Mouse (Mus musculus) hindbrain, embryonic 13.5 days (tissue): ENCODE data around the gene Zfp523. TPM values are rescaled to one million over a fixed set of nuclear protein-coding genes. Genes with fewer than 3 reads are reported as not detected.

Experiments
- ATAC-seq: fragments of 200-750 bp; cut with Nextera tagmentation; 2 replicates; pipeline ENCODE4 v1.8.0; 2017; ENCODE audit warnings: moderate TSS enrichment; ENCODE audit not compliant: low FRiP score
- H3K27ac ChIP-seq: fragments of 300-500 bp; sonication (generic); 2 replicates; pipeline ENCODE4 v1.5.1; 2015; ENCODE audit warnings: inconsistent platforms, mild to moderate bottlenecking, moderate library complexity
- H3K27me3 ChIP-seq: fragments of 300-500 bp; sonication (generic); 2 replicates; pipeline ENCODE4 v1.6.1; 2015; ENCODE audit warnings: mild to moderate bottlenecking, inconsistent platforms
- H3K36me3 ChIP-seq: fragments of 300-500 bp; sonication (generic); 2 replicates; pipeline ENCODE4 v1.6.1; 2015; ENCODE audit warnings: mild to moderate bottlenecking, inconsistent platforms
- H3K4me1 ChIP-seq: fragments of 300-500 bp; sonication (generic); replicated peaks from 2 replicates; pipeline ENCODE4 v1.6.1; 2015; ENCODE audit warnings: inconsistent platforms
- H3K4me2 ChIP-seq: fragments of 300-500 bp; sonication (generic); 2 replicates; pipeline ENCODE4 v1.6.1; 2015; ENCODE audit warnings: inconsistent platforms, mild to moderate bottlenecking, moderate library complexity
- H3K4me3 ChIP-seq: fragments of 300-500 bp; sonication (generic); 2 replicates; pipeline ENCODE4 v1.5.1; 2015; ENCODE audit warnings: mild to moderate bottlenecking, inconsistent platforms
- H3K9ac ChIP-seq: fragments of 300-500 bp; sonication (generic); 2 replicates; pipeline ENCODE4 v1.6.1; 2015; ENCODE audit warnings: mild to moderate bottlenecking, inconsistent platforms
- H3K9me3 ChIP-seq: fragments of 300-500 bp; sonication (generic); 2 replicates; pipeline ENCODE4 v1.6.1; 2016; ENCODE audit warnings: inconsistent platforms
- whole genome bisulfite sequencing: fragments of 180-500 bp; shearing (Covaris S2); methylation state at CpG from one replicate; pipeline ENCODE4 v1.1.7; 2015; 5-methylcytosine and 5-hydroxymethylcytosine counted together
- polyA plus RNA-seq: library from polyadenylated mRNA; unstranded; fragments of >200 nt; fragmentation: Nextera tagmentation; extraction: Ambion mirVana; gene quantifications from 2 replicates; pipeline ENCODE4 v1.2.1, GENCODE M21; 2015

Zfp523 gene
- polyA plus RNA-seq, 1 experiment from 2014 or later, result 40.2 TPM

DNA sequence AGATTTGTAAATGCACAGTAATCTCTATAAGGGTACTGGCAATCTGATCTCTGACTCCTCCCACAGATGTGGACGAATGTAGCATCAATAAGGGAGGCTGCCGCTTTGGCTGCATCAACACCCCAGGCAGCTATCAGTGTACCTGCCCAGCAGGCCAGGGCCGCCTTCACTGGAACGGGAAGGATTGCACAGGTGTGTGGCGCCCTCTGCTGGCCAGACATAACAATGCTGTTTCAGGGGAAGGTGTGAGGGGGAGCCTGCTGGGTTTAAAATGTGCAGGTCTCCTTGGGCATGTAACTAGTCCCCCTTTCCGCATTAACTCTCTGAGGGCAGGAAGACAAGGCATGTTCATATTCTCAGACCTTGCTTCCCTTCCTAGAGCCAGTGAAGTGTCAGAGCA is 13.3 kb upstream of the Zfp523 start:
- H3K27me3 ChIP-seq, result no peaks in the 10 kb centered on the region
- no peak overlapping the region for H3K4me2 ChIP-seq
- H3K9me3 ChIP-seq, result no peaks in the 10 kb centered on the region
- H3K4me1 ChIP-seq, result peaks cover 26% of the 10 kb centered on the region
- H3K9ac ChIP-seq, result no peak overlapping the region
- H3K27ac ChIP-seq, result no peak overlapping the region
- H3K36me3 ChIP-seq, result peaks cover 80% of the 10 kb centered on the region
- WGBS, result 7% methylated on average over 6 of the region's 6 CpGs
- ATAC-seq, result no peak
- H3K4me3 ChIP-seq, result no peak overlapping the region

DNA sequence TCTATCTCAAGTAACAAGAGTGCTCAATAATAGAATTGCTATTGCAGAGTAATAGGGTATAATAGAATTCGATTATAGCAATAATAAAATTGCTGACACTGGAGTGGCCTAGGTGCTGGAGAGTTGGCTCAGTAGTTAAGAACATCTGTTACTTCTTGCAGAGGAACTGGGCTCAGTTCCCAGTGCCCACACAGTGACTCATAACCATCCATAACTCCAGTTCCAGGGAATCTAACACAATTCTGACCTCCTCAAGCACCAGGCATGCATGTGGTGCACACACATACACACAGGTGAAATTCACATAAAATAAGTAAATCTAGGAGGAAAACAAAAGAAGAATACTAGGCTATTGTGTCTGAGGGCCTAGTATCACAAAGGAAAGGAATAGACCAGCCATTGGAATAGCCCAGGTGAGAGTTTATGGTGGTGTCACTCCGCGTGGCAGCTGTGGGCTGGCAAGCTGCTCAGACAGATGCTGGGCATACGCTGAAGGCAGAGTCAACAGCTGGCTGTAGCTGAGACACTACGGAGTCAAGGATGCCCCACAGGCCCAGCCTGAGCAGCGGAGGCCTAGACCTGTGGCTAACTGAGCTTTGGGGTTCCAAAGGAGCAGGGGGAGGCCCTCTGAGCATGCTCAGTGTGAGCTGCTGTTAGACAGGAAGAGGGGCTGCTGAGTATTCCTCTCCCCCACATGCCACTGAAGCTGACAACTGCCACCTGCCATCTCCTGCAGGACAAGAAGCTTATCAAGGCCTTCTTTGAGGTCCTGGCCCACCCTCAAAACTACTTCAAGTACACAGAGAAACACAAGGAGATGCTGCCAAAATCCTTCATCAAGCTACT is 6.2 kb upstream of the Zfp523 start:
- no peak overlapping the region for H3K4me2 ChIP-seq
- no peak overlapping the region for H3K4me3 ChIP-seq
- H3K9ac ChIP-seq, result no peak overlapping the region; the same call in 1 of the 2 replicates
- peaks cover 59% of the 10 kb centered on the region for H3K36me3 ChIP-seq
- WGBS, result 88% methylated on average over 6 of the region's 6 CpGs
- no peak for ATAC-seq
- no peaks in the 10 kb centered on the region for H3K9me3 ChIP-seq
- no peaks in the 10 kb centered on the region for H3K27me3 ChIP-seq
- H3K4me1 ChIP-seq, result peaks cover 27% of the 10 kb centered on the region
- H3K27ac ChIP-seq, result no peak overlapping the region

DNA sequence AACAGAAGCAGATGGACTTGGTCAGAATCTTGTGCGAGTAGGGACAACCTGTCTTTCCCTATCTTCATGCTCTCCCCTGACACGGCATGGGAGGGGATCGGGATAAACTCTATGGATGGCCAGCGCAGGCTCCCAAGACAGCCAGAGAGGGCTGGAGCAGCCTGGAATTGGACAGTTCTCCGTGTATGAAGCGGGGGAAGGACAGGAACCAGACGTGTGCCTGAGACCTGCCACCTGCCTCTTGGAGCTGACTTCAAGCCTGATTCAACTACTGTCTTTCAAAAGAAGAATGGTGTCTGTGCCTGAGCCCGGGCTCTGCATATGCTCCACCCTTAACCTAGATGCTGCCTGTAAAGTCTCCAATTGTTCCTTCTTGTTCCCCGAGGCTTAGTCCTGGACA is 4.2 kb upstream of the Zfp523 start:
- no peak overlapping the region for H3K4me2 ChIP-seq
- H3K4me1 ChIP-seq, result peaks cover 38% of the 10 kb centered on the region
- 77% methylated on average over 9 of the region's 9 CpGs for WGBS
- no peak for ATAC-seq
- no peaks in the 10 kb centered on the region for H3K27me3 ChIP-seq
- H3K4me3 ChIP-seq, result no peak overlapping the region
- H3K9me3 ChIP-seq, result no peaks in the 10 kb centered on the region
- H3K27ac ChIP-seq, result 0 out of 2 replicates have a peak overlapping the region, but pooled peaks have one; percentile 8
- H3K36me3 ChIP-seq, result peaks cover 39% of the 10 kb centered on the region
- peak overlapping the region; percentile 46 for H3K9ac ChIP-seq

DNA sequence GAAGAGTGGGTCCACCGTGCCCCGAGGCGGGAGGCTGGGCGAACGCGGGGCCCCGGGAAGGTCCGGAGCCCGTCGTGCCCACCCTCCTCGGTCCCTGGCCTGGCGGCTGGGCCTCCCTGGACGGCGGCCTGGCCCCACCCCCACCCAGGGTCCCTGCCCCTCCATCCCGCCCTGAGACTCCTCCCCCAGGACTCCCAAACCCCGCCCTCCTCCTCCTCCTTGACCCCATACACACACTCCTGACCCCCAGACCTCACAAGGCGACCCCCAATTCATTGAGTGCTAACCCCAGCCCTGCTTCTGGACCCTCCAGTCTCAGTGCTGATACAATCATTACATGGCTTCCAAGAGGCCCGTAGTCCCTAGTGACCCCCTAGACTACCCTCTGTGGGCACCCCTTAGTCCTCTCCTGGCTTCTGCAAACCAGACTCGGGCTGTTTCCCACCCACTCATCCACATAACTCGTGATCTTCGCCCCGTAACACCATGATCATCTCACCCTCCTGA is 664 bp downstream of the Zfp523 start:
- H3K4me2 ChIP-seq, result peak overlapping the region; percentile 89
- peak overlapping the region; percentile 98 for H3K9ac ChIP-seq
- H3K36me3 ChIP-seq, result peaks cover 10% of the 10 kb centered on the region; the same call in 1 of the 2 replicates
- peak overlapping the region; percentile 95 for H3K27ac ChIP-seq
- peak overlapping the region; percentile 86 for H3K4me3 ChIP-seq
- ATAC-seq, result peak; percentile 56
- H3K27me3 ChIP-seq, result no peaks in the 10 kb centered on the region
- no peaks in the 10 kb centered on the region for H3K9me3 ChIP-seq
- WGBS, result 11% methylated on average over 12 of the region's 22 CpGs
- H3K4me1 ChIP-seq, result peaks cover 73% of the 10 kb centered on the region

DNA sequence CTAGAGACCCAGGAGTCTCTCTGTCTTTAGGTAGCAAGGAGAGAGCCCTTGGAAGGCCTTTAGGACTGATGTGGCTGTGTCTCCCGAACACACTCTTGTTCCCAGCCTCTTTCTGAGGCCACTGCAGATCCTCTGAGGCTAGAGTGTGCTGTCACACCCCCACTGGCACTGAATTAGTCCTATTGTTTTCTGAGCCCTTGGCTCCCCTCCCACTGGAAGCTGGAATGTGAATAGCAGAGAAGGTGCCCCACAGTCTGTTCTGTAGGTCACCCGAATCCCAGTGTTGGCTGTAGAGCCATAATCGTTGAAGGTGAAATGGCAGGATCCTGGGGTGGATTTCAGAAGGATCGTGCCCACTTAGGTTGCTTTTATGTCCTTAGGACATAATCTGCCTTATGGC is 3.4 kb downstream of the Zfp523 start:
- H3K9me3 ChIP-seq, result no peaks in the 10 kb centered on the region
- no peaks in the 10 kb centered on the region for H3K27me3 ChIP-seq
- no peak overlapping the region for H3K27ac ChIP-seq
- peaks cover 67% of the 10 kb centered on the region for H3K4me1 ChIP-seq
- ATAC-seq, result no peak
- H3K36me3 ChIP-seq, result peaks cover 11% of the 10 kb centered on the region
- H3K4me3 ChIP-seq, result no peak overlapping the region
- H3K9ac ChIP-seq, result peak overlapping the region; percentile 43; the same call in 1 of the 2 replicates
- H3K4me2 ChIP-seq, result no peak overlapping the region
- WGBS, result 48% methylated on average over 4 of the region's 4 CpGs

DNA sequence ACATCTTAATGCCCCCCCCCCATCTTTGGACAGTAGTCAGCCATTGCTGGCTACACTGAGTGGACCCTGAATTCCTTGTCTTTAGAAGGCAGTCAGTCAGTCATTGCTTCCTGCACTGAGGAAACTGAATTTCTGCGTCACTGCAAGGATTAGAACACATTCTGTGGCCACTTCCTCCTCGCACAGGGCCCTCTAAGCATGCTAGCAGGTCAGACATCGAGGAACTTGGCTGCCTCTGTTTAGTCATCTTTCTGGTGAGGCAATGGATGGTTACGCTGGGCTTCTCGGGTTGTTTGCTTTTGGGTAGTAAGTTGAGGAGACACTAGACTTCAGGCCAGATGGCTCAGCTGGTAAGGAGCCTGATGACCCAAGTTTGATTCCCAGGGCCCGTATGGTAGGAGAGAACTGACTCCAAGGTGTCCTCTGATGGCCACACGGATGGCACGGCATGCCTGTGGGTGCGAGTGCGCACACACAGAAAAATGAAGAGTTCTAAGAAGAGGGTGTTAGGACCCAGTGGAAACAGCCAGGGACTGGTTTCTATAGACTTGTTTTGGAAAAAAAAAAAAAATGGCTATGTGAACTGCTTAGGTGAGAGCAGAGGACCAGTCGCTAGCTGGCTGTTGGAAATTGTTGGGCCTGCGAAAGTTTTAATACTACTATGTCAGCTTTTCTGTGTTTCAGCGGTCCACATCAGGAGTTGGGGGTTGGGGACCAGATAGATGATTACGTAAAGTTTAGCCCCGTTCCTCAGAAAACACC is 4.0 kb downstream of the Zfp523 start:
- Histone ChIP-seq H3K27ac (no peak overlapping the region), H3K4me3 (no peak overlapping the region), H3K9me3 (no peaks in the 10 kb centered on the region), H3K4me2 (no peak overlapping the region), H3K27me3 (no peaks in the 10 kb centered on the region), H3K9ac (no peak overlapping the region), H3K4me1 (peaks cover 61% of the 10 kb centered on the region), H3K36me3 (peaks cover 14% of the 10 kb centered on the region)
- ATAC-seq, result no peak
- 86% methylated on average over 15 of the region's 15 CpGs for WGBS

DNA sequence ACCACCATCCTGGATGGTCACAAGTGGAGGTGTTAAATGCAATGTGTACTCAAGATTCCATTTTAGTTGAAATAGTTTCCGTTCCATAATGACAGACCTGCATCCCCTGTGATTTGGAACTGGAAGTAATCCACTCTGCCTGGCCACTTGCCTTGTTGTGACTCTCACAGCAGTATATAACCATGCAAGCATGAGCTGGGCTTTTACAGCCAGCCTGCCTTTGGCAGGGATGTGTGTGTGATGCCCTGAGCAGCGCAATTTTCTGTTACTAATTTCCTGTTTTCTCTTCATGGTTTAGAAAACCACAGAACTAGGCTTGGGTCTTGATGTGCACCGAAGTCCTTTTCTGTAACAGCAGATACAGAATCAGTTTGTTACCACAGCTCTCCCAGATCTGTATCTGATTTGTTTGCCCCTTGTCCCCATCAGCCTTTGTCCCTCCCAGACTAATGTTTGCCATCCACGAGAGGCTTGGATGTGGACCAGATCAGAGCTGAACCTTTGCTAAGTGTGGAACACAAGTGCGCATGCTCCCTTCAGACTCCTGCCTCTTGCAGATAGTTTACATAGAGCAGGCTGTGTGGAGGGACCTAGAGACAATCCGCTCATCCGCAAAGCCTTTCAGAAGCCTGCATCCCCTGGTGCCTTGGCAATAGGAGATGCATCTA is 8.2 kb downstream of the Zfp523 start:
- ATAC-seq, result no peak
- H3K4me3 ChIP-seq, result no peak overlapping the region
- H3K27me3 ChIP-seq, result no peaks in the 10 kb centered on the region
- peaks cover 31% of the 10 kb centered on the region for H3K4me1 ChIP-seq
- H3K36me3 ChIP-seq, result peaks cover 21% of the 10 kb centered on the region
- H3K27ac ChIP-seq, result no peak overlapping the region
- WGBS, result 87% methylated on average over 7 of the region's 7 CpGs
- no peak overlapping the region for H3K4me2 ChIP-seq
- H3K9me3 ChIP-seq, result no peaks in the 10 kb centered on the region
- H3K9ac ChIP-seq, result no peak overlapping the region

DNA sequence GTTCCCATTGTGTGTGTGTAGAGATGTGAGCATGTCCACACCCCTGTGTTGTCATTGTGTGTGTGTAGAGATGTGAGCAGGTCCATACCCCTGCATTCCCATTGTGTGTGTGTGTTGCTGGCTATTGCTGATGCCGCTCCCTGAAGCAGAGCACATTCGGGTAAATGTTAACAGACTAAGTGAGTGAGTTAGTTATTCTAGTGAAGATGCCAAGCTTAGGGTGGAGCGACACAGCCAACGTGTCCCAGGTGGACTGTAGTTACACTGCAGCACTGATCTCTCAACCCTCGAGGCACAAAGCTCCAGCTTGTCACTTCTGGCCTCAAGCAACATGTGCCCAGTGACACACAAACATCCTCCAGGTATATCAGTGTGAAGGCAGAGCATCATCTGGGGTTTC is 11.4 kb downstream of the Zfp523 start:
- Histone ChIP-seq H3K9ac (no peak overlapping the region), H3K4me1 (0 out of 2 replicates have a peak, but pooled peaks cover 2% of the 10 kb centered on the region), H3K4me2 (no peak overlapping the region), H3K27me3 (no peaks in the 10 kb centered on the region), H3K27ac (no peak overlapping the region), H3K4me3 (no peak overlapping the region), H3K9me3 (no peaks in the 10 kb centered on the region), H3K36me3 (peaks cover 44% of the 10 kb centered on the region)
- ATAC-seq, result no peak
- 94% methylated on average over 5 of the region's 5 CpGs for WGBS

DNA sequence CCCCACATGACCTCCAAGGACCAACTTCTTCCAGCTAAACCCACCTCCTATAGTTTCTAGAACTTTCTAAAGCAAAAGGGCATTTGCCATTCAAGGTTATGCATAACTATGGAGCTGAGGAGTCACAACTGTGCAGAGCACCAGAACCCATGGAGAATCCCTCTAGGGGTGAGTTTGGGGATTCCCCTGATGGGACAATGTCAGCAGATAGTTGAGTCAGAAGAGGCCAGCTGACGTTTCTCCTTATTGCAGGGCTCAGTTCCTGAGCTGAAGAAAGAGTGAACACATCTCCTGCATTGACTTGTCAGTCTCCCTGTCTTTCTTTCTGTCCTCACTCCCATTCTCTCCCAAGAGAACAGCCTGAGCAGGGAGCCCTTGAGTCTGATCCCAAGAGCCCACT is 15.8 kb downstream of the Zfp523 start:
- H3K4me3 ChIP-seq, result no peak overlapping the region
- H3K4me2 ChIP-seq, result no peak overlapping the region
- no peaks in the 10 kb centered on the region for H3K9me3 ChIP-seq
- H3K9ac ChIP-seq, result no peak overlapping the region
- H3K27ac ChIP-seq, result no peak overlapping the region
- H3K36me3 ChIP-seq, result peaks cover 75% of the 10 kb centered on the region
- H3K27me3 ChIP-seq, result no peaks in the 10 kb centered on the region
- 77% methylated on average over 1 of the region's 1 CpGs for WGBS
- ATAC-seq, result no peak
- H3K4me1 ChIP-seq, result peaks cover 3% of the 10 kb centered on the region; the same call in 1 of the 2 replicates

DNA sequence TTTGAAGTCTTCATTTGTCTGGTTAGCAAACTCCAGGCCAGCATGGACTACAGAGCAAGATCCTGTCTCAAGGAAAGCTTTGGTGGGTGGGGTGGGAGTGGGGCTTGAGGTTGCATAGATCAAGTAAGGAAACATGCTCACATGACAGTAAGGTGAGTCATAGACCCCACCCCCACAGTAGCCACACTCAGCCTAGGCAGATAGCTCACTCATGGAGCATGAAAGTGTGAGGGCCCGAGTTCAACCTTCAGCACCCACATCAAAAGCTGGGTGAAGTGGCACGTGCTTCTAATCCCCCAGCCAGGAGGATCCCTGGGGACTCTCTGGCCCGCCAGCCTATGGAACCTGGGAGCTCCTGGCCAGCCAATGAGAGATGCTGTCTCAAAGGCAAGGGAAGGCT is 16.6 kb downstream of the Zfp523 start:
- WGBS, result 77% methylated on average over 3 of the region's 3 CpGs
- Histone ChIP-seq H3K36me3 (peaks cover 83% of the 10 kb centered on the region), H3K9me3 (no peaks in the 10 kb centered on the region), H3K4me1 (peaks cover 5% of the 10 kb centered on the region; the same call in 1 of the 2 replicates), H3K4me2 (no peak overlapping the region), H3K27me3 (no peaks in the 10 kb centered on the region), H3K4me3 (no peak overlapping the region), H3K27ac (no peak overlapping the region), H3K9ac (no peak overlapping the region)
- no peak for ATAC-seq

DNA sequence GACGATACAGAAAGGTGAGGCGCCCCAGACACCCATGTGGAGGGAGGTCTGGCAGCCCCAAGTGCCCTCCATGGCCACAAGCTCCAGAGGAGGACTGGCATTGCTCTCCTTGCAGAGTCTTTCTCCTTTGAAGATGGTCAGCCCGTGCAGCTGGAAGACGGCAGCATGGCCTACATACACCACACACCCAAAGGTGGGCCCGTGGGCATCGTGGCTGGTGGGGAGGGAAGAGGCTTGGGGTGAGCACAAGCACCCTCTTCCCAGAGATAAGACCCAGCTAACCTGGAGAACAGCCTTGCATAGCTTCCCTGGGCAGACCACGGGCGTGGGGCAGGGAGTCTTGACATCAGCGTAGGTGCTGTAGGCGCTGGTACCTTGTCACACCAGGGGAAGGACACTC is 18.1 kb downstream of the Zfp523 start:
- no peaks in the 10 kb centered on the region for H3K27me3 ChIP-seq

DNA sequence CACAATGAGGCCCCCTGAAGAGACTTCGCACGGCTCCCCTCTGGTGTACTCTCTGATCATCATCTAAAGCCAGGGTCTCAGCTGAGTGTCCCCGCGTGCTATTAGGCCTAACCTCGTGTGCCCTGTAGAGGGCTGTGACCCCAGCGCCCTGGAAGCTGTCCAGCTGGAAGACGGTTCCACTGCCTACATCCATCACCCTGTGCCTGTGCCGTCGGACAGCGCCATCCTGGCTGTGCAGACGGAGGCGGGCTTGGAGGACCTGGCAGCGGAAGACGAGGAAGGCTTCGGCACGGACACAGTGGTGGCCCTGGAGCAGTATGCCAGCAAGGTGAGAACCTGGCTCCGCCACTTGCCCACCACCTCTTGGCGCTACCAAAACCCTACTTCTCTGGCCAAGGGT is 20.7 kb downstream of the Zfp523 start:
- peaks cover 5% of the 10 kb centered on the region; the same call in 1 of the 2 replicates for H3K4me1 ChIP-seq
- no peaks in the 10 kb centered on the region for H3K9me3 ChIP-seq
- ATAC-seq, result no peak
- no peak overlapping the region for H3K4me3 ChIP-seq
- 71% methylated on average over 18 of the region's 18 CpGs for WGBS
- peak overlapping the region; percentile 13; the same call in 1 of the 2 replicates for H3K9ac ChIP-seq
- H3K4me2 ChIP-seq, result no peak overlapping the region
- H3K36me3 ChIP-seq, result peaks cover 91% of the 10 kb centered on the region
- H3K27ac ChIP-seq, result no peak overlapping the region
- H3K27me3 ChIP-seq, result no peaks in the 10 kb centered on the region

More for the DNA sequence above, 18.1 kb downstream of the Zfp523 start:
- Histone ChIP-seq H3K27ac (no peak overlapping the region), H3K4me1 (peaks cover 5% of the 10 kb centered on the region; the same call in 1 of the 2 replicates), H3K4me3 (no peak overlapping the region), H3K9ac (no peak overlapping the region), H3K4me2 (no peak overlapping the region), H3K9me3 (no peaks in the 10 kb centered on the region), H3K36me3 (peaks cover 90% of the 10 kb centered on the region)
- ATAC-seq, result no peak
- WGBS, result 96% methylated on average over 9 of the region's 10 CpGs
